Mouse (Mus musculus): ENCODE data around the gene Tex9. TPM values are rescaled to one million over a fixed set of nuclear protein-coding genes. Genes with fewer than 3 reads are reported as not detected.

Tex9 gene
- polyA plus RNA-seq, 1 experiment from 2014 or later: 57.8 TPM

- no peaks in the 10 kb centered on the region for H3K36me3 ChIP-seq
- H3K4me3 ChIP-seq: no peak overlapping the region
- H3K27ac ChIP-seq: no peak overlapping the region
- H3K27me3 ChIP-seq: no peaks in the 10 kb centered on the region
- H3K9ac ChIP-seq: no peak overlapping the region
- no peaks in the 10 kb centered on the region for H3K9me3 ChIP-seq (replicated peaks)
- ATAC-seq (ENCODE audit: low FRiP score): no peak
- no peaks in the 10 kb centered on the region for H3K4me1 ChIP-seq
- no peak overlapping the region for H3K4me2 ChIP-seq (replicated peaks)
These were observed 23.4 kb upstream of the Tex9 start for GRCm38 (mm10) chr9:72515366-72515765.

DNA sequence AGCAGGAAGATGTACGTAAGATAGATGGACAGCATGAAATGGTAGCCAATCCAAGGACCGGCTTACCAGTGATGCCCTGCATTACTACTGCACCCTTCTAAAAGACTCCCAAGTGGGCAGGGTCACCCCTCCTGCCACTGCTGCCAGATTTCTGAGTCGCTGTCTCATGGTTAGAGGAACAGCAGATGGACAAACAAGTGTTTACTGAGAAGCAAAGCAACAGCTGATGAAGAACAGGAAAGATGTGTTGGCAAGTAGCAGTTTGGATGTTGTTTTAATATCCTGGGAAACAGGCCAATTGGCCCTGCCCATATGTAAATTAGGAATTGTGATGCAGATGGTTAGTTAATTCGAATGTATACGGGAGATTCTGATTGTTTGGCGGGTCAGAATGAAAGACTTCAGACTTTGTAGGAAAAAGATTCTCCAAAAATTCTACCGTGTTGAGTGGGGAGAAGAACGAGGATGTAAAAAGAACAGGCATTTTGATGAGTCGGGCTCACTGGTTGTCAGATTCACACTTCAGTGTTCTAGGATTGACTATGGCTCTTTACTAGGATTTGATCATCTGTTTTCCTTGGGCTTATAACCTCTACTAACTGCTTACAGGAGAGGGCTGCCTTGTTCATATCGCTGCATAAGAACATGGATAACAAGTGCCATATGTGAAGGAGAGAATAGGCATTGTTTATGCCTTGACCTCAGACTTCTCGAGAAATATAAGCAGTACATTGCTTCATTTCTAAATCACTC lies 20.4 kb upstream of the Tex9 start:
- H3K9me3 ChIP-seq (replicated peaks): no peaks in the 10 kb centered on the region
- H3K4me1 ChIP-seq: no peaks in the 10 kb centered on the region
- H3K4me3 ChIP-seq: no peak overlapping the region
- H3K27ac ChIP-seq: peak overlapping the region; percentile 44; the same call in 1 of the 2 replicates
- no peaks in the 10 kb centered on the region for H3K36me3 ChIP-seq
- 0 out of 2 replicates have a peak overlapping the region, but pooled peaks have one; percentile 14 for H3K4me2 ChIP-seq (replicated peaks)
- H3K9ac ChIP-seq: no peak overlapping the region
- no peaks in the 10 kb centered on the region for H3K27me3 ChIP-seq
- 51% methylated on average over 11 of the region's 11 CpGs for WGBS
- ATAC-seq (ENCODE audit: low FRiP score): 0 out of 2 replicates have a peak, but pooled peaks have one; percentile 46

DNA sequence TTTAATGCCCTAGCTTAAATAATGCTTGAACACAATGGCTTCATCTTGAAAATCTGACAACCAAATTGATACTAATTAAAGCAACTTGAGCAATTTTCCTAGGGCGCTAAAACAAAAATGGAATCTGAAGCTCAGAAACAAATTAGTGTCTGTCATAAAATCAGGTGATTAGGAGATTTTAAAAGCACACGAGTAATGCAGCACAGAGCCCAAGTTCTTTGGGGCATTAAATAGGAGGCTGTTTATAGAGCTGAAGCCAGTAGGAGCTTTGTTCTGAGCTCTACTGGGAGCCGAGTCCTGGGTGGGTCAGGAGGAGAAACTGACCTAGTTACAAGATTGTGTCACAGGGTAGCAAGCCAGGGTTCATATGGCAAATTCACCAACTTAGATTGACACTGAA lies 5.2 kb upstream of the Tex9 start:
- Histone ChIP-seq H3K36me3 (no peaks in the 10 kb centered on the region), H3K4me2 (replicated peaks) (no peak overlapping the region), H3K4me1 (peaks cover 3% of the 10 kb centered on the region), H3K9ac (no peak overlapping the region), H3K9me3 (replicated peaks) (no peaks in the 10 kb centered on the region), H3K4me3 (no peak overlapping the region), H3K27me3 (no peaks in the 10 kb centered on the region), H3K27ac (no peak overlapping the region)
- no peak for ATAC-seq (ENCODE audit: low FRiP score)
- WGBS: 70% methylated on average over 3 of the region's 3 CpGs

- no peaks in the 10 kb centered on the region for H3K9me3 ChIP-seq (replicated peaks)
- H3K9ac ChIP-seq: no peak overlapping the region
- WGBS: 72% methylated on average over 2 of the region's 2 CpGs
- no peak overlapping the region for H3K4me3 ChIP-seq
- ATAC-seq (ENCODE audit: low FRiP score): no peak
- no peak overlapping the region for H3K4me2 ChIP-seq (replicated peaks)
- no peaks in the 10 kb centered on the region for H3K36me3 ChIP-seq
- H3K27ac ChIP-seq: no peak overlapping the region
- H3K27me3 ChIP-seq: no peaks in the 10 kb centered on the region
- H3K4me1 ChIP-seq: peaks cover 3% of the 10 kb centered on the region
These were observed 4.7 kb upstream of the Tex9 start for GRCm38 (mm10) chr9:72496691-72497090.

DNA sequence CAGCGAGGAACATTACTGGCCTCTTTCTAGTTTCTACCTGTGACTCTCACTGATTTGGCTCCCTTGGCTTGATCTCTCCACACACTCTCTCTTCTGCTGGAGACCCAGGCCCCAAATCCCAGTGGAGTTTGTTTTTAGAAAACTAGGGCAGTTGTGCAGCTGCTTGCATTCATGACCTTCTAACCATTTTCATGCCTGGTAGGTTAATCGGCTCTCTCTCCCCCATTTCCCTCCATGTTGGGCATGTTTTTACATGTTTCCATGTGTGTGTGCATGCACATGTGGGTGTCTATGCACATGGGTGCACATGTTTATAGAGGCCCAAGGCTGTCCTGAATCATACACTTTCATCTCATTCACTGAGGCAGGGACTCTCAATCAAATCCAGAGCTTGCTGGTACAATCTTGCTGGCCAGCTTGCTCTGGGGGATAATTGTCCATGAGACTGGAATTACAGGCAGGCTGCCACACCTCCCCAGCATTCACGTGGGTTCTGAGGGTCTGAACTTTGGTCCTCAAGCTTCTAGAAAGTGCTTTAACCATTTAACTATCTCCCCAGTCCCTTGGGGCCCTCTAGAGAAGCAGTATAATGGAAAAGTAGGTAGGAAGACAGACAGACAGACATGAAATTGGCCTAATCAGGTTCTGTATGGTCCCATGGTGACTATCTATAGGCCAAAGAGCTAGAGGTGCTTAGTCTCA lies 2.1 kb upstream of the Tex9 start:
- Histone ChIP-seq H3K4me3 (no peak overlapping the region), H3K4me2 (replicated peaks) (no peak overlapping the region), H3K27me3 (no peaks in the 10 kb centered on the region), H3K36me3 (no peaks in the 10 kb centered on the region), H3K4me1 (peaks cover 10% of the 10 kb centered on the region), H3K9ac (no peak overlapping the region), H3K9me3 (replicated peaks) (no peaks in the 10 kb centered on the region), H3K27ac (no peak overlapping the region)
- WGBS: 74% methylated on average over 3 of the region's 3 CpGs
- ATAC-seq (ENCODE audit: low FRiP score): no peak

- no peak overlapping the region for H3K4me2 ChIP-seq (replicated peaks)
- H3K36me3 ChIP-seq: no peaks in the 10 kb centered on the region
- H3K9ac ChIP-seq: no peak overlapping the region
- no peak overlapping the region for H3K4me3 ChIP-seq
- H3K9me3 ChIP-seq (replicated peaks): no peaks in the 10 kb centered on the region
- WGBS: 85% methylated on average over 2 of the region's 2 CpGs
- no peak for ATAC-seq (ENCODE audit: low FRiP score)
- no peaks in the 10 kb centered on the region for H3K27me3 ChIP-seq
- H3K27ac ChIP-seq: no peak overlapping the region
- peaks cover 10% of the 10 kb centered on the region for H3K4me1 ChIP-seq
These were observed 1.5 kb upstream of the Tex9 start for GRCm38 (mm10) chr9:72493465-72493864.

GRCm38 (mm10) chr9:72491559-72492193 lies 336 bp downstream of the Tex9 start:
- Histone ChIP-seq H3K27me3 (no peaks in the 10 kb centered on the region), H3K27ac (peak overlapping the region; percentile 88), H3K9me3 (replicated peaks) (no peaks in the 10 kb centered on the region), H3K36me3 (peaks cover 8% of the 10 kb centered on the region), H3K4me2 (replicated peaks) (peak overlapping the region; percentile 69), H3K4me3 (peak overlapping the region; percentile 64), H3K4me1 (peaks cover 10% of the 10 kb centered on the region), H3K9ac (peak overlapping the region; percentile 75)
- peak; percentile 97 for ATAC-seq (ENCODE audit: low FRiP score)
- 0% methylated on average over 32 of the region's 32 CpGs for WGBS

- Histone ChIP-seq H3K36me3 (peaks cover 18% of the 10 kb centered on the region), H3K9me3 (replicated peaks) (no peaks in the 10 kb centered on the region), H3K4me3 (no peak overlapping the region), H3K27me3 (no peaks in the 10 kb centered on the region), H3K27ac (no peak overlapping the region), H3K4me2 (replicated peaks) (no peak overlapping the region), H3K4me1 (peaks cover 10% of the 10 kb centered on the region), H3K9ac (no peak overlapping the region)
- WGBS: 91% methylated on average over 5 of the region's 5 CpGs
- ATAC-seq (ENCODE audit: low FRiP score): no peak
These were observed 2.9 kb downstream of the Tex9 start for GRCm38 (mm10) chr9:72489131-72489530.

- Histone ChIP-seq H3K27me3 (no peaks in the 10 kb centered on the region), H3K4me1 (peaks cover 10% of the 10 kb centered on the region), H3K4me2 (replicated peaks) (no peak overlapping the region), H3K9ac (no peak overlapping the region), H3K4me3 (no peak overlapping the region), H3K36me3 (peaks cover 18% of the 10 kb centered on the region), H3K27ac (no peak overlapping the region), H3K9me3 (replicated peaks) (no peaks in the 10 kb centered on the region)
- ATAC-seq (ENCODE audit: low FRiP score): no peak
These were observed 3.5 kb downstream of the Tex9 start for GRCm38 (mm10) chr9:72488523-72488922.

DNA sequence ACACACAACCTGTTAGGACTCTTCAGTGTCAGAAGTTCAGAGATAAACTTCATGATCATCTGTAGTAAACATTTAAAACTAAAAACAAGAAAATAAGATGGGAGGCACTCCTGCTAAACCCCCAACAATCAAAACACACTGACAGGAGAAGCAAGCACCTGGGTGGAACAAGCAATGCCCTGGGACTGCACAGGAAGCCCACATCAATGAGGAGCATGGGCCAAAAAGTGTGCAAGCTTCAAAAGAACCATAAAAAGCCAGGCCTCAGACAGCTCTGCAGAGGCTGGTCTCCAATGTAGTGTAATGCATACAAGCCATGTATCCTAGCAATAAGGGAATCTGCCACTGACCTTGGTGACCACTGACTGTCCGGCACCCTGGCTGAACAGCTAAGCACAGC lies 12.7 kb downstream of the Tex9 start:
- 80% methylated on average over 1 of the region's 1 CpGs for WGBS
- Histone ChIP-seq H3K4me3 (no peak overlapping the region), H3K4me1 (no peaks in the 10 kb centered on the region), H3K9me3 (replicated peaks) (no peaks in the 10 kb centered on the region), H3K36me3 (peaks cover 47% of the 10 kb centered on the region), H3K9ac (no peak overlapping the region), H3K4me2 (replicated peaks) (no peak overlapping the region), H3K27ac (no peak overlapping the region), H3K27me3 (no peaks in the 10 kb centered on the region)
- no peak for ATAC-seq (ENCODE audit: low FRiP score)

DNA sequence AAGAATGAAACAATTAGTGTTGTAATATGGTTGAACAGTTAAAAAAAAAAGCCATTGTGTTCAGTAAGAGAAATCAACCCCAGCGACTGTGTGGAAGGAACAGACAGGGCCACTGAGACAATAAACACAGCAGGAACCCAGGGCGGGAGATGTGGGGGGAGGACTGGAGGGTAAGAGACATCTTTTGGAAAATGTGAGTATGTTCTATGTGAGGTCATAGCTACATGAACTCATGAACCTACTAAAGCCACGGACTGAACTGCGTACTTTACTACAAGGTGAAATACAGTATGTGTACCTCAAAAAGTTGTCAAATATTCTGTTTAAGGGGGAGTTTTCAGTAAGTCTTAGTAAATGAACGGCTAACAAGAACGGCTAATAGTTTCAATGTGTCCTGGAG lies 14.7 kb downstream of the Tex9 start:
- Histone ChIP-seq H3K9me3 (replicated peaks) (no peaks in the 10 kb centered on the region), H3K9ac (no peak overlapping the region), H3K4me1 (no peaks in the 10 kb centered on the region), H3K4me3 (no peak overlapping the region), H3K27ac (no peak overlapping the region), H3K36me3 (peaks cover 58% of the 10 kb centered on the region), H3K4me2 (replicated peaks) (no peak overlapping the region), H3K27me3 (no peaks in the 10 kb centered on the region)
- ATAC-seq (ENCODE audit: low FRiP score): no peak
- 76% methylated on average over 6 of the region's 6 CpGs for WGBS

DNA sequence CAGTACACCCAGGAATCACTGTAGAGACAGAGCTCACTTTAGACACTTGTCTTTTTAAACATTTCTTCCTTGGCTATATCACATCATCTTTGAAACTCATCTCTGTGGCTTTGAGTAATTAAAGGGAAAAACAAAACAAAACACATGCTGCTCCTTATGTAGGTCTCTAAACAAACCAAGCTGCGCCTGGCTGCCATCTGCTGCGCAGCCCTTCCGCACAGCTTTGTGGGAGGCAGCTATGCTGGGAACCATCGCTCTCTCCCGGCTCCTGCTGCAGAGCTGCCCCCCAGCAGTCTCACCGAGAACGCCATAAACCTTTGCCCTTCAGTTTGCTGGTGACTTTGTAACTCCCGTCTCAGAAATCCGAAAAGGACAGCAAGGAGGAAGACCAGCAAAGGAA lies 16.5 kb downstream of the Tex9 start:
- no peak overlapping the region for H3K4me2 ChIP-seq (replicated peaks)
- no peak for ATAC-seq (ENCODE audit: low FRiP score)
- no peak overlapping the region for H3K27ac ChIP-seq
- WGBS: 91% methylated on average over 9 of the region's 9 CpGs
- no peaks in the 10 kb centered on the region for H3K27me3 ChIP-seq
- peaks cover 57% of the 10 kb centered on the region for H3K36me3 ChIP-seq
- H3K9ac ChIP-seq: no peak overlapping the region
- H3K4me3 ChIP-seq: no peak overlapping the region
- H3K4me1 ChIP-seq: no peaks in the 10 kb centered on the region
- no peaks in the 10 kb centered on the region for H3K9me3 ChIP-seq (replicated peaks)

All from hindbrain, embryonic 12.5 days (tissue).